Mouse (Mus musculus) cerebellum, adult 2 months (tissue): ENCODE data around the gene Arl13a. TPM values are rescaled to one million over a fixed set of nuclear protein-coding genes. Genes with fewer than 3 reads are reported as not detected.

Experiments used
- DNase-seq, 2 experiments: peaks; one replicate each; pipeline ENCODE4 v3.0.0; 2021
- H3K27ac ChIP-seq: fragments of 200-500 bp; 2 replicates; pipeline ENCODE4 v1.5.1; 2012; ENCODE audit warnings: low read length, control low read depth, inconsistent platforms; ENCODE audit not compliant: insufficient read depth
- H3K27me3 ChIP-seq: fragments of 200-500 bp; 2 replicates; pipeline ENCODE4 v1.6.1; 2012; ENCODE audit warnings: inconsistent platforms, mild to moderate bottlenecking, low read length, moderate library complexity; ENCODE audit not compliant: control insufficient read depth, insufficient read depth
- H3K4me1 ChIP-seq: fragments of 200-500 bp; 2 replicates; pipeline ENCODE4 v1.6.1; 2011; ENCODE audit warnings: low read length; ENCODE audit not compliant: control insufficient read depth, insufficient read depth
- H3K4me3 ChIP-seq: fragments of 200-500 bp; replicated peaks from 2 replicates; pipeline ENCODE3; 2011; ENCODE audit warnings: mild to moderate bottlenecking, low read depth, low read length, control low read depth; ENCODE audit not compliant: insufficient read depth
- CTCF ChIP-seq: fragments of 200-500 bp; IDR thresholded peaks from 2 replicates; pipeline ENCODE4 v1.5.1; 2011; ENCODE audit warnings: low read depth, mild to moderate bottlenecking, control low read depth, low read length, moderate library complexity, borderline replicate concordance; ENCODE audit not compliant: insufficient read depth
- POLR2A ChIP-seq: fragments of 200-500 bp; IDR thresholded peaks from 2 replicates; pipeline ENCODE4 v1.6.1; 2011; ENCODE audit warnings: low read length, control low read depth, borderline replicate concordance; ENCODE audit not compliant: insufficient read depth
- WGBS: fragments of 180-500 bp; shearing (Covaris S2); methylation state at CpG from one replicate; pipeline ENCODE4 v1.1.7; 2018; 5-methylcytosine and 5-hydroxymethylcytosine counted together
- polyA plus RNA-seq: library from polyadenylated mRNA; depleted of rRNA; stranded (reverse); fragments of >200 nt; gene quantifications from 2 replicates; pipeline ENCODE4 v1.2.3, GENCODE M21; 2012; rRNA removed

The Arl13a gene
- polyA plus RNA-seq, 1 experiment, result not detected

- no peaks in the 10 kb centered on the region for H3K4me1 ChIP-seq
- H3K4me3 ChIP-seq, result no peak overlapping the region
- no peaks in the 10 kb centered on the region for H3K27me3 ChIP-seq
- 78% methylated on average over 10 of the region's 10 CpGs for WGBS
- DNase-seq, result no peak
- TF ChIP-seq CTCF (no peak), POLR2A (no peak)
- H3K27ac ChIP-seq, result no peak overlapping the region
These were observed 51.0 kb downstream of the Arl13a start for GRCm38 (mm10) chrX:134238266-134238665.

DNA sequence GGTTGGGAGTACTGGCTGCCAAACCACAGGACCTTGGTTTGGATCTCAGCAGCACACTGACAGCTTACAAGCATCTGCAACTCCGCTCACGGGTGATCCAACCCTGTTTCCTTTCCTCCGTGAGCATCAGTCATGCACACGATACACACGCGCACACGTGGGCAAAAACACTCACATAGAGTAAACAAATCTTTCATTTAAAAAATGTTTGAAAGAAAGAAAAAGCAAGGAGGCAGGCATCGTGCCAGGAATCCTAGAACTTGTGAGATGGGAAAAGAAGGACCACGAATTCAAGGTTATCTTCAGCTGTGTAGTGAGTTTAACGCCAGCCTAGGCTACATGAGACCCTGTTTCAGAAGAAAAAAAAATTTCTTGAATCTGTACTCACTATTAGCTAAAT lies 58.6 kb downstream of the Arl13a start:
- H3K4me3 ChIP-seq, result no peak overlapping the region
- H3K27me3 ChIP-seq, result no peaks in the 10 kb centered on the region
- DNase-seq, result no peak
- TF ChIP-seq CTCF (no peak), POLR2A (no peak)
- WGBS, result 88% methylated on average over 10 of the region's 10 CpGs
- H3K4me1 ChIP-seq, result no peaks in the 10 kb centered on the region
- H3K27ac ChIP-seq, result no peak overlapping the region

- no peaks in the 10 kb centered on the region for H3K4me1 ChIP-seq
- H3K27ac ChIP-seq, result no peak overlapping the region
- no peaks in the 10 kb centered on the region for H3K27me3 ChIP-seq
- no peak overlapping the region for H3K4me3 ChIP-seq
- TF ChIP-seq CTCF (no peak), POLR2A (no peak)
- 18% methylated on average over 2 of the region's 2 CpGs for WGBS
- DNase-seq, result no peak
These were observed 60.9 kb downstream of the Arl13a start for GRCm38 (mm10) chrX:134248202-134248601.

Other genes starting within 250 kb of the Arl13a start
- gene Sytl4, start 205.7 kb upstream of the Arl13a start, polyA plus RNA-seq, result 0.38 and 0.39 TPM in 2 replicates
- gene Cstf2, start 128.3 kb upstream of the Arl13a start, polyA plus RNA-seq, result 106 and 109 TPM in 2 replicates
- gene Xkrx, start 25.4 kb upstream of the Arl13a start, polyA plus RNA-seq, result 1.7 and 2.0 TPM in 2 replicates
- 0.05 and 0.10 TPM in 2 replicates for gene Nox1, start 34.5 kb downstream of the Arl13a start, polyA plus RNA-seq
- gene Trmt2b, start 89.5 kb downstream of the Arl13a start, polyA plus RNA-seq, result 20.3 and 20.8 TPM in 2 replicates
- gene Tmem35a, start 107.7 kb downstream of the Arl13a start, polyA plus RNA-seq, result 58.5 and 64.8 TPM in 2 replicates
- gene Cenpi, start 120.6 kb downstream of the Arl13a start, polyA plus RNA-seq, result 0.38 and 0.47 TPM in 2 replicates
- gene Drp2, start 217.1 kb downstream of the Arl13a start, polyA plus RNA-seq, result 12.8 and 14.0 TPM in 2 replicates